Mouse (Mus musculus): ENCODE data around the gene A630073D07Rik.
"Not testable (repeated sequence)": the region's sequence is repeated elsewhere in the genome, so short reads cannot be mapped to it uniquely, and the experiment has no call there.

The A630073D07Rik gene

GRCm38 (mm10) chr6:132651426-132651825, at the start of gene A630073D07Rik:
TSS of gene A630073D07Rik (minus strand) at chr6:132651526.
- no peak for DNase-seq

GRCm38 (mm10) chr6:132700907-132701306, 49.6 kb upstream of the A630073D07Rik start, which contains the start of gene Tas2r121:
TSS of gene Tas2r121 (minus strand) at chr6:132701007.
- no peak for DNase-seq

- not testable (repeated sequence) for DNase-seq
Observed at GRCm38 (mm10) chr6:132691596-132691995, 40.3 kb upstream of the A630073D07Rik start.

GRCm38 (mm10) chr6:132656653-132657052, 5.3 kb upstream of the A630073D07Rik start, which contains the start of gene Tas2r120:
TSS of gene Tas2r120 (plus strand) at chr6:132656953.
- DNase-seq, result no peak

GRCm38 (mm10) chr6:132649399-132649798, 1.9 kb downstream of the A630073D07Rik start:
- DNase-seq, result no peak

- not testable (repeated sequence) for DNase-seq
Observed at GRCm38 (mm10) chr6:132595613-132596012, 55.7 kb downstream of the A630073D07Rik start, which contains the start of gene Prp2. TSS of gene Prp2 (plus strand) at chr6:132595913.

Measured in right cerebral cortex, adult 18-20 months (tissue).